In genomic region chr14:41648176-41648575, GRCm38 (mm10) we compare ENCODE assay signal across 16 mouse cellular contexts. TPM values are rescaled to one million over a fixed set of nuclear protein-coding genes. Genes with fewer than 3 reads are reported as not detected.
"Had no signal": no experiment of that assay in that cellular context is flagged by ENCODE, and none has a peak within 500 bp of the region (broad histone marks: within the 10 kb centered on the region; RNA-seq: fewer than 3 reads in every experiment).

No protein-coding gene starts in this region.

RNA-seq across cellular contexts. Expression of gene Gm3676, which starts 1.9 kb away (rescaled TPM):
- total RNA-seq: heart, adult 2 months; heart, adult 8-10 months; heart, postnatal 10 days; heart, postnatal 14 days; heart, postnatal 25 days; heart, postnatal 36 days; heart, postnatal 4 days; hematopoietic stem cell, adult 5-6 weeks; hindbrain, postnatal 0 days; layer of hippocampus, adult 8-10 months; layer of hippocampus, postnatal 25 days; layer of hippocampus, postnatal 36 days had no signal

RNA-seq across cellular contexts. Expression of gene Gm3072, which starts 23.8 kb away (rescaled TPM):
- total RNA-seq: heart, adult 2 months; heart, adult 8-10 months; heart, postnatal 10 days; heart, postnatal 14 days; heart, postnatal 25 days; heart, postnatal 36 days; heart, postnatal 4 days; hematopoietic stem cell, adult 5-6 weeks; hindbrain, postnatal 0 days; layer of hippocampus, adult 18-20 months; layer of hippocampus, adult 2 months; layer of hippocampus, adult 8-10 months; layer of hippocampus, postnatal 10 days; layer of hippocampus, postnatal 14 days; layer of hippocampus, postnatal 25 days; layer of hippocampus, postnatal 36 days had no signal

RNA-seq across cellular contexts. Expression of gene Gm8068, which starts 53.5 kb away (rescaled TPM):
- total RNA-seq: heart, adult 2 months; heart, adult 8-10 months; heart, postnatal 10 days; heart, postnatal 14 days; heart, postnatal 25 days; heart, postnatal 36 days; heart, postnatal 4 days; hematopoietic stem cell, adult 5-6 weeks; hindbrain, postnatal 0 days; layer of hippocampus, adult 18-20 months; layer of hippocampus, adult 2 months; layer of hippocampus, adult 8-10 months; layer of hippocampus, postnatal 10 days; layer of hippocampus, postnatal 14 days; layer of hippocampus, postnatal 25 days; layer of hippocampus, postnatal 36 days had no signal
